Mouse (Mus musculus): ENCODE results near the gene Cd82. TPM values are rescaled to one million over a fixed set of nuclear protein-coding genes. Genes with fewer than 3 reads are reported as not detected.

The Cd82 gene
- polyA plus RNA-seq, 1 experiment from 2014 or later = 12.0 TPM

- H3K4me2 ChIP-seq = no peak overlapping the region
- H3K27ac ChIP-seq = no peak overlapping the region
- ATAC-seq = no peak
- no peaks in the 10 kb centered on the region for H3K9me3 ChIP-seq (replicated peaks)
- no peaks in the 10 kb centered on the region for H3K27me3 ChIP-seq
- H3K4me3 ChIP-seq = no peak overlapping the region
- 92% methylated on average over 9 of the region's 9 CpGs for WGBS
- H3K36me3 ChIP-seq (ENCODE audit: poor library complexity, severe bottlenecking) = no peaks in the 10 kb centered on the region
- no peak overlapping the region for H3K9ac ChIP-seq
- no peaks in the 10 kb centered on the region for H3K4me1 ChIP-seq
These were observed 38.5 kb downstream of the Cd82 start for GRCm38 (mm10) chr2:93424307-93424984.

DNA sequence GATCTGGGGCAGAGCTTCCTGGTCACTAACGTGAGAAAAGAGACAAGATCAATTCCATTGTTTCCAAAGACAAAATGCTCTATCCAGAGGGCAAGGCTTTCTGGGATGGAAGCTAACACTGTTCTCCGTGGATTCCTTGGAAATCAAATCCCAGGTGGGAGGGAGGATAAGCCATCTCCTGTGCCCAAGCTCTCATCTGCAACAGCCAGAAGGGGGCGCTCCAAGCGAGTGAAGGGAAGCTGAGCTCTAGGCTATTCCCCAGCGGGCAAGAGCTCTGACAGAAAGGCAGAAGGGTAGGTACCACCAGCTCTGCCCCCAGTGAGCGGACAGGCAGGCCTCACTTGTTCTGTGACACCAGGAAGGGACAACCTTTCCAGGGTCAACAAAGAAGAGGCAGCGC lies 41.6 kb downstream of the Cd82 start:
- H3K9ac ChIP-seq = no peak overlapping the region
- 22% methylated on average over 7 of the region's 7 CpGs for WGBS
- H3K4me1 ChIP-seq = no peaks in the 10 kb centered on the region
- no peak overlapping the region for H3K4me3 ChIP-seq
- H3K27ac ChIP-seq = no peak overlapping the region
- H3K4me2 ChIP-seq = no peak overlapping the region
- no peaks in the 10 kb centered on the region for H3K9me3 ChIP-seq (replicated peaks)
- ATAC-seq = no peak
- no peaks in the 10 kb centered on the region for H3K27me3 ChIP-seq
- H3K36me3 ChIP-seq (ENCODE audit: poor library complexity, severe bottlenecking) = no peaks in the 10 kb centered on the region

DNA sequence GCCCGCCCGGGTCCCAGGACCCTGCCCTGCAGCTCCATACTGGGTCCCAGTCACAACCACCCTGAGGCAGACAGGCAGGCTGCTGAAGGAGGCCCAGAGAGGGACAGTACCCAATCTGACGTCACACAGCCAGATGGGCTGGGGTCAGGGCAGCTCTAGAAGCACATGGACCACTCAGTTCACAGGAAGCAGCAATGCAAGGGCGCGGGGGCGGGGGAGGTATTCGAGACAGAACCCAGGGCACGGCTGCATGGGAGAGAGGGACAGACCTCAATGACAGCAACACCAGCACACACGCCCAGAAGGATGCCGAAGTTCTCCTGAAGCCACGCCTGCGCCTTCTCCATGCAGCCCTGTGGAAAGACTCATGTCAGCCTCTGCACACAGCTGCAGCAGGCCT lies 43.0 kb downstream of the Cd82 start:
- no peak for ATAC-seq
- no peaks in the 10 kb centered on the region for H3K36me3 ChIP-seq (ENCODE audit: poor library complexity, severe bottlenecking)

DNA sequence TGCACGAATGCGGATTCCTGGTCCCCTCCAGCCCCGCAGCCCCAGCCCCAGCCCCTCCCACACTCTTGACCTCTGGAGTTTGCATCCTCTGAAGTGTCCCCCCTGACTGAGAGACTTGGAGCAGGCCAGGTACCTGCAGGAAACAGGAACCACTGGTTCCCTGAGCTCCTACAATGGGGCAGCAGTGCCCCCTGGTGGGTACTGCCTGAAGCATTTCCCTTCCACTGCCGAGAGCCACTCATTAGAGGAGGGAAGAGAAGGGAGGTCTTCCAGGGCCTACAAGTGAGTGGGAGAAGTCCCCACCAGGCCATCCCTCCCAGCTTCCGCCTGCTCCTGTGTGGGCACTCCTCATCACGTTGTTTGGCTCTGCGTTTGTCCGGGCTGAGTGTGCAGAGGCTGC lies 44.5 kb downstream of the Cd82 start:
- Histone ChIP-seq H3K4me3 (no peak overlapping the region), H3K4me2 (no peak overlapping the region), H3K9me3 (replicated peaks) (no peaks in the 10 kb centered on the region), H3K36me3 (ENCODE audit: poor library complexity, severe bottlenecking) (no peaks in the 10 kb centered on the region), H3K9ac (no peak overlapping the region), H3K4me1 (0 out of 2 replicates have a peak, but pooled peaks cover 3% of the 10 kb centered on the region), H3K27me3 (no peaks in the 10 kb centered on the region), H3K27ac (no peak overlapping the region)
- WGBS = 12% methylated on average over 8 of the region's 8 CpGs
- peak; percentile 60 for ATAC-seq

More for the DNA sequence above, 43.0 kb downstream of the Cd82 start:
- Histone ChIP-seq H3K27ac (no peak overlapping the region), H3K4me1 (0 out of 2 replicates have a peak, but pooled peaks cover 3% of the 10 kb centered on the region), H3K4me2 (no peak overlapping the region), H3K9ac (no peak overlapping the region), H3K9me3 (replicated peaks) (no peaks in the 10 kb centered on the region), H3K4me3 (no peak overlapping the region), H3K27me3 (no peaks in the 10 kb centered on the region)
- WGBS = 84% methylated on average over 12 of the region's 12 CpGs

- no peak overlapping the region for H3K27ac ChIP-seq
- no peak for ATAC-seq
These were observed 45.8 kb downstream of the Cd82 start for GRCm38 (mm10) chr2:93416874-93417709.

GRCm38 (mm10) chr2:93415281-93415680 lies 47.7 kb downstream of the Cd82 start:
- no peak overlapping the region for H3K4me3 ChIP-seq
- no peaks in the 10 kb centered on the region for H3K9me3 ChIP-seq (replicated peaks)
- H3K4me1 ChIP-seq = peaks cover 24% of the 10 kb centered on the region
- H3K9ac ChIP-seq = no peak overlapping the region
- H3K4me2 ChIP-seq = no peak overlapping the region
- H3K27ac ChIP-seq = no peak overlapping the region
- no peaks in the 10 kb centered on the region for H3K27me3 ChIP-seq
- no peak for ATAC-seq
- WGBS = 42% methylated on average over 5 of the region's 5 CpGs
- H3K36me3 ChIP-seq (ENCODE audit: poor library complexity, severe bottlenecking) = no peaks in the 10 kb centered on the region

More at GRCm38 (mm10) chr2:93416874-93417709, 45.8 kb downstream of the Cd82 start:
- Histone ChIP-seq H3K27me3 (no peaks in the 10 kb centered on the region), H3K9ac (no peak overlapping the region), H3K9me3 (replicated peaks) (no peaks in the 10 kb centered on the region), H3K4me1 (peaks cover 6% of the 10 kb centered on the region), H3K36me3 (ENCODE audit: poor library complexity, severe bottlenecking) (no peaks in the 10 kb centered on the region), H3K4me3 (no peak overlapping the region), H3K4me2 (no peak overlapping the region)
- 84% methylated on average over 12 of the region's 12 CpGs for WGBS

DNA sequence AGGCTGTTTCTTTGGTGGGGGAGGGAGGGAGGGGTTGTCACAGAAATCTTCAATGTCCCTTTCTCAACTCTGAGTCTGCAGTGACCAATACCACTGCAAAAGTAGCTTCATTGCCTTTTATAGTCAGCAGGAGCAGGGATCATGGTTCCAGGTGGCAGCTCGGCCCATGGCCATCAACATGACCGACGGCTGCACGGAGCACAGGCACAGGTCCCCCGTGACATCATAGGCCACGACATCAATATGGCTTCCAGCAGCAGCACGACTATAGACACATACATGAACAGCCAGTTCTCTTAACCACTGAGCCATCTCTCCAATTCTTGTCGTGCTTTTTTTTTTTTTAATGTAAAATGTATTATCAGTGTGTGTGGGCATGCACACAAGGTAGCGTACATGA lies 48.8 kb downstream of the Cd82 start:
- ATAC-seq = no peak
- no peaks in the 10 kb centered on the region for H3K27me3 ChIP-seq
- H3K4me1 ChIP-seq = peaks cover 26% of the 10 kb centered on the region
- no peaks in the 10 kb centered on the region for H3K36me3 ChIP-seq (ENCODE audit: poor library complexity, severe bottlenecking)
- H3K4me2 ChIP-seq = no peak overlapping the region
- H3K27ac ChIP-seq = no peak overlapping the region
- H3K9ac ChIP-seq = no peak overlapping the region
- H3K9me3 ChIP-seq (replicated peaks) = no peaks in the 10 kb centered on the region
- H3K4me3 ChIP-seq = no peak overlapping the region
- 88% methylated on average over 9 of the region's 9 CpGs for WGBS

GRCm38 (mm10) chr2:93413367-93414014 lies 49.4 kb downstream of the Cd82 start:
- no peak overlapping the region for H3K4me2 ChIP-seq
- no peak overlapping the region for H3K9ac ChIP-seq
- H3K27me3 ChIP-seq = no peaks in the 10 kb centered on the region
- WGBS = 53% methylated on average over 7 of the region's 7 CpGs
- H3K4me1 ChIP-seq = peaks cover 26% of the 10 kb centered on the region
- no peak overlapping the region for H3K4me3 ChIP-seq
- H3K27ac ChIP-seq = no peak overlapping the region
- H3K36me3 ChIP-seq (ENCODE audit: poor library complexity, severe bottlenecking) = no peaks in the 10 kb centered on the region
- no peak for ATAC-seq
- no peaks in the 10 kb centered on the region for H3K9me3 ChIP-seq (replicated peaks)

- no peaks in the 10 kb centered on the region for H3K9me3 ChIP-seq (replicated peaks)
- H3K27me3 ChIP-seq = no peaks in the 10 kb centered on the region
- peaks cover 26% of the 10 kb centered on the region for H3K4me1 ChIP-seq
- H3K36me3 ChIP-seq (ENCODE audit: poor library complexity, severe bottlenecking) = no peaks in the 10 kb centered on the region
- ATAC-seq = no peak
- 67% methylated on average over 4 of the region's 4 CpGs for WGBS
- no peak overlapping the region for H3K4me2 ChIP-seq
- no peak overlapping the region for H3K9ac ChIP-seq
- no peak overlapping the region for H3K4me3 ChIP-seq
- H3K27ac ChIP-seq = 0 out of 2 replicates have a peak overlapping the region, but pooled peaks have one; percentile 22
These were observed 50.8 kb downstream of the Cd82 start for GRCm38 (mm10) chr2:93412101-93412500.

GRCm38 (mm10) chr2:93410899-93411570 lies 51.9 kb downstream of the Cd82 start:
- no peaks in the 10 kb centered on the region for H3K27me3 ChIP-seq
- H3K4me3 ChIP-seq = no peak overlapping the region
- no peaks in the 10 kb centered on the region for H3K36me3 ChIP-seq (ENCODE audit: poor library complexity, severe bottlenecking)
- no peaks in the 10 kb centered on the region for H3K9me3 ChIP-seq (replicated peaks)
- WGBS = 27% methylated on average over 12 of the region's 12 CpGs
- H3K27ac ChIP-seq = peak overlapping the region; percentile 57
- H3K4me2 ChIP-seq = peak overlapping the region; percentile 20; the same call in 1 of the 2 replicates
- H3K4me1 ChIP-seq = peaks cover 26% of the 10 kb centered on the region
- H3K9ac ChIP-seq = no peak overlapping the region
- ATAC-seq = peak; percentile 63

- Histone ChIP-seq H3K4me2 (no peak overlapping the region), H3K27me3 (no peaks in the 10 kb centered on the region), H3K9me3 (replicated peaks) (no peaks in the 10 kb centered on the region), H3K36me3 (ENCODE audit: poor library complexity, severe bottlenecking) (no peaks in the 10 kb centered on the region), H3K4me1 (peaks cover 19% of the 10 kb centered on the region), H3K4me3 (no peak overlapping the region), H3K9ac (no peak overlapping the region), H3K27ac (no peak overlapping the region)
- peak; percentile 77 for ATAC-seq
- 41% methylated on average over 7 of the region's 7 CpGs for WGBS
These were observed 57.9 kb downstream of the Cd82 start for GRCm38 (mm10) chr2:93405017-93405425.

Measured in forebrain, embryonic 13.5 days (tissue).